Mouse (Mus musculus) cerebellum, adult 9-10 months (tissue): ENCODE data around the gene 4933402N03Rik.

Source experiments
- DNase-seq: peaks from one replicate; pipeline ENCODE4 v3.0.0; 2022

Gene 4933402N03Rik

DNA sequence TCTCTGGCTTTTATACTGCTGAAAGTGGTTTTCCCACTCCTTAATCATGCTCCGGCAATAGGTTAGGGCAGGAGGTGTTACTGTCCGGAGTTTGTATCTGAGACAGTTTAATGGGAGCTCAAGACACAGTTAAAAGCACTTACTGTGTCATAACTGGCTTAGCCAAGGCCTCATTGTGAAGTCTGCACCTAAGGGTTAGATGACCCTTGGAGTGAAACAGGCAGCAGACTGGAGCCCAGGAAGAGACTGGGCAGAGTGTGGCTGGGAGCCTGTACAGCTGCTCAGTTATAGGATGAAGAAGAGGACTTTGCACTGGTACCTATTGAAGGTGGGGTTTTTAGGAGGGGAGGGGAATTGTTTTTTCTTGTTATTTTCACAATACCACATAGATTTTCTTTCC, at the start of gene 4933402N03Rik:
Gene 4933402N03Rik (minus strand): TSS at position 101 of the 400 bp plus-strand sequence.
- DNase-seq = no peak

- DNase-seq = no peak
Measured at GRCm38 (mm10) chr7:131187996-131188395, 41.9 kb upstream of the 4933402N03Rik start.

- no peak for DNase-seq
Measured at GRCm38 (mm10) chr7:131187047-131187446, 40.9 kb upstream of the 4933402N03Rik start.

DNA sequence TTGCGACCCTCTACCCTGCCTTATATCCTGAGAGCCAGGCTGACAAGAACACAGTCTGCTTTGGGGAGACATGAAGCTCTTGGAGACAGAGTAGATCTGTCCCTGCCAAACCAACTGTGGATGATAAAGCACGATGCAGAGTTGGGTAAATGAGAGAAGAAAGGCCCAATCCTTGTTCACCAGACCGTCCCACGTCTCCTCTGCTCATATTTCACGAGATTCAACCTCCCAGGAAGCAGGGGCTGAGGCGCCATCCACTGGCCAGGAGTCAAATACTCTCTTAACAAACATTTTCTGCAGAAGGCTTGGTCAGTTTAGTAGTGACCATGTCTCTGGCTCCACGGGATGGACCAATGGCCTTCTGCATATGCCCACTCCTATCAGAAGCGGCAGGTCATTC, 38.2 kb upstream of the 4933402N03Rik start:
- DNase-seq = no peak

GRCm38 (mm10) chr7:131182685-131183084, 36.6 kb upstream of the 4933402N03Rik start:
- DNase-seq = peak; percentile 1

- DNase-seq = peak; percentile 1
Measured at GRCm38 (mm10) chr7:131174121-131174520, 28.0 kb upstream of the 4933402N03Rik start, which contains the start of gene 5430419D17Rik. Gene 5430419D17Rik, plus strand, starts transcription at chr7:131174402.

DNA sequence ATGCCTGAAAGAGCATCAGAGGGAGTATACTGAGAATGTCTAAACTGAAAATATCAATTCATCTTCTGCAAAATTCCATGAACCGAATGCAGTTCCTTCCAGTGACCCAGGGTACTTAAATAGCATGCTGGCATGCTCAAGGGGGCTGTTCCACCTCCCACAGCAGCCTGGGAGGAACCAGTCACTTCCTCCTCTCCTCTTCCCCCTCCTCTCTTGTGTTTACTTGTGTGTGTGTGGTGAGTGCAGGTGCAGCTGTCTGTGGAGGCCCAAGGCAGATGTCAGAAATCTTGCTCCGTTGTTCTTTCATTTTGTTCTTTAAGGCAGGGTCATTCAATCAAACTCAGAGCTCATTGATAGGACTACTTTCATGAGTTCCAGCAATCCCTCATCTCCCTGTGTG, 23.0 kb upstream of the 4933402N03Rik start:
- DNase-seq = no peak

DNA sequence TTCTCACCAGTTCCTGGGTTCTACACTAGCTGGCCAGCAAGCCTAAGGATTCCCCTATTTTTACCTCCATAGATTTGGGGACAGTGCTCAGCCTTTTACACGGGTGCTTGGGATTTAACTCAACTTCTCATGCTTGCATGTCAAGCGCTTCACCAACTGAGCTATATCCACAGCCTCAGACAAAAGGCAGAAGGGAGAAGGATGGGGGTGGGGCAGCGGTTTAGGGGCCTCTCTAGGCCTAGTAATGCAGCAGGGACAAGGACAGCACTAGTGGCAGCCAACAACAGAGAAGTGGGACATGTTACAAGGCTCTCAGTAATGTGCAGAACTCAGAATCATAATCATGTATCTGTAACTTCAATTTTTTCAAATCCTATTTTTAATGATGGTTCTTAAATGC, 21.7 kb upstream of the 4933402N03Rik start:
- no peak for DNase-seq

DNA sequence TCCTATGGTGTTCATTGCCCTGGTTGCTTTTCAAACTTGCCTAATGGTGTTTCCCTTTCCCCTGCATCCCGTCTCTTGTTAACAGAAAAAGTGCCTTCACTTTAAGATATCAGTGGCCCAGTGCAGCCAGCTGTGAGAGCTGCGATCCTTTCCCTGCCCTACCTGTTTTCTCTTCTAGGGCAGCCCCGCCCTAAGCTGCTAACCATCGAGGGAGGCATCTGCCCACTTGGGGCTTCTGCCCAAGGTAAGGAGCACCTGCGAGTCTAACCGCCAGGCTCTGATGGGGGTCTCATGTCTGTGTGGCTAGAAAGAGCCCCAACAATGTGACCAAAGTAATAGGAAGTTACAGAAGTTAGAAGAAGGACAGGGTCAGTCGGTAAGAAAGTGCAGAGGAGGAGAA, 16.1 kb upstream of the 4933402N03Rik start:
- no peak for DNase-seq

DNA sequence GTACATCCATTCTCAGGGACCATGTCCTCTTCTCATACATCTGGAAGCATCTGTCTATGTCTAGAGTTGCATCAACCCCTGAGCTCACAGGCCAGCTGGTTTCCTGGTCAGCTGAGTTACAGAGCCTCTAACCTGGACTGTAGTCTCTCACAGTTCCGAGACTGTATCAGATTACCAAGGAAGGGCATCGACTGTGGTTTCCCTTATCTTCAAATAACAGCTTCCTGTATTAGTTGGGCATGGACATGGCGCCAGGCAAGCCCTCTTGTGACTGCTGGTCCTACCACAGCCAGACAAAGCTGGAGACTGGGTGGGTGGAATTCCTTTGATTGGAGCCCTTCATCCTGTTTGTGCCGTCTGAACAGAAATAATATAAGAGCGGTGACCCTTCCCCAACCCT, 6.9 kb upstream of the 4933402N03Rik start:
- DNase-seq = no peak

GRCm38 (mm10) chr7:131150179-131150578, 4.1 kb upstream of the 4933402N03Rik start:
- no peak for DNase-seq

- DNase-seq = no peak
Measured at GRCm38 (mm10) chr7:131133181-131133580, 12.9 kb downstream of the 4933402N03Rik start.

DNA sequence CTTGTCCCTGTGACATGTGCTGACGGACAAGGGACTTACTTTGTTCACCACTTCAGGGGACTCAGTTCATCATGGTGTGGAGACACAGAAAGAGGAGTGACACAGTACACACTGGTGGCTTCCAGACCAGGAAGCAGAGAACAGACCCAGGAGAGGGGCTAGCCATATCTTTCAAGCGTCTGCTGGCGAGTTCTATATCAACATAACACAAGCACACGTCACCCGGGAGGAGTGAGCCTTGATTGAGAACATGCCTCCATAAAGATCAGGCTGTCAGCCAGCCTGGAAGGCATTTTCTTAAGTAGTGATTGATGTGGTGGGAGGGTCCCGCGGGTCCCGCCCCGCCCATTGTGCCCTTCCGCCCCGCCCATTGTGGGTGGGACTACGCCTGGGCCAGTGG, 16.1 kb downstream of the 4933402N03Rik start:
- DNase-seq = no peak

DNA sequence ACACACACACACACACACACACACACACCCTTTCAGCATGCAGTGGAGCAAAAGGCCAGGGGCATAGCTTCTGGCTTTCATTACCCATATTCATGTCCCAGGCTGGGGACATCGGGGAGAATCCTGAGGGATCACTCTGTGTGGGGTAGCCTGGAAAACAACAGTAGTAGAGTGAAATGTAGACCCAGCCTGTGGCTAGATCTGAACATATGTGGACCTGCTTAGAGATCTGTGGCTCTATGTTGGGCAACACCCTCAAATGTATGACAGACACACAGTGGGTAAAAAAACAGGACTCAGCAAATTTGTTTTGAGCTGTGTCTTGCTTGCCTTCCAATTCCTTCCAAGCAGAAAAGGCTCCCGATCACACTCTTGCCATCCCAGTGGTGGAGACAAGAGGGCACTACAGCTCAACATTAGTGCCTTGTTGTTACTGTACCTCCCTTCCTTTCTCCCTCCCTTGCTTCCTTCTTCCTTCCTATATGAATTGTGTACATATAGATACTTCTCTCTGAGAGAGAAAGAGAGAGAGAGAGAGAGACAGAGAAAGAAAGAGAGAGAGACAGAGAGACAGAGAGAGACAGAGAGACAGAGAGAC, 23.8 kb downstream of the 4933402N03Rik start:
- no peak for DNase-seq

DNA sequence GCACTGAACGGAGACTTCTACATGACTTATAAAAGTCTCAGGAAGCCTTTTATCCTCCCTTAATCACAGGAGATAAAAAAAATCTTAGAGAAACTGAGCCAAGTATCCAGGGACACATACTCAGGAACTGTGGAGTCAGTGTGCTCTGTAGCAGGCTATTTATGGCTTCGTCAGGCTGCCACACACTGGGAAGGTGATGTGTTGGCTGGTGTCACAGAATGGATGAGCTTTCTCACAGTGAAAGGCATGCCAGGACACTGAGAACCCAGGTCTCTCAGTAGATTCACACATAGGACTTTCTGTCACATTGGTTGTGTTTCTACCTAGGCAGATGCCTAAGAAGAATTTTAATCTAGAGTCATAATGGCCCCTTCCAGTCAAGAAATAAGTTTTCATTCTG, 31.7 kb downstream of the 4933402N03Rik start:
- peak; percentile 23 for DNase-seq

- no peak for DNase-seq
Measured at GRCm38 (mm10) chr7:131113676-131114075, 32.4 kb downstream of the 4933402N03Rik start.

GRCm38 (mm10) chr7:131112486-131112885, 33.6 kb downstream of the 4933402N03Rik start:
- DNase-seq = peak; percentile 53
